In the genomic region with DNA sequence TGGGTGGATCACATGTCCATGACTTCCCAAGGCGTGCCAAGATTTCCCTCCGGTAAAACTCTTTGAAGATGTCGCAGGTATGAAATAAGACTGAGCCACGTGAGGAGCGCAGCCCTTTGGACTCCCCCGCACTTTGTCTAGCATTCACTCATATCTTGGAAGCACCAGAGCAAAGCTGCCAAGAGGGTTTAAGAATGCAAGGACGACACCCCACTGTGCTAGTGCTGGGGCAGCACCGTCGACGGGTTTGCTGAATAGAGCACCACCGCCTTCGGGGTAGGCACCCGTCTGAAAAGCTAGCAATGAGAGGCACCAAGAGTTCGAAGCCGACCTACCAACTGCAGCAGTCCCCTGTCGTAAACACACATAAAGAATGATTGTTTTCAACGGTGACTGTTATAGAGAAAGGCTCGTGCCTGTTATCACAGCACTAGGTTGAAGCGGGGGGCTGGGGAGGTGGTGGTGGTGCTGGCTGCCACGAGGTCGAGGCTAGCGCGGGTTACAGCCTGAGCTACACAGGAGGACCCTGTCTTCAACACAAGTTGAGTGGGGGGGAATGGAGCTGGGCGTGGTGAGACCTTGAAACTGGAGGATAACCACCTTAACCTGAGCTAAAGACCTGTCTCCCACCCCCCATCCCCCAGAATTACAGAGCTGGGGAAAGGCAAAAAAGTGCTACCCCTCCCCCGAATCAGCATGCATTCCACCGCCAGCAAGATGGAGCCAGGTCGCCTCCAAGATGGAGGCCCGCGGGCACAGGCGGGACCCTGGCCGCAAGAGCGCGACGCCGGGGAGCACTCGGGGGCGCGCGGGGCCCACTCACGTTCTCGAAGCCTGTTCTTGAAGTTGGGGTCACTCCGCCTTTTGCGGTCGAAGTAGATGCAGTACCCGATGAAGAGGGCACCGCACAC, we compare ENCODE assay signal across 8 mouse cellular contexts. TPM values are rescaled to one million over a fixed set of nuclear protein-coding genes. Genes with fewer than 3 reads are reported as not detected.
A peak's percentile ranks its signal among the peaks of the same experiment; 100 is the strongest.
DNase-seq lines count a peak whose midpoint lies in the region; ATAC-seq and TF ChIP-seq lines count a peak whose summit lies in the region.

No protein-coding gene starts in this region.

- peak overlapping the region; percentile 95 for H3K4me3 ChIP-seq in heart, embryonic 12.5 days
- H3K4me3 ChIP-seq in bone marrow macrophage, adult 2 months (ENCODE audit: insufficient read depth, low read length) = peak overlapping the region; percentile 98
- peak overlapping the region; percentile 72 for H3K4me3 ChIP-seq in embryonic fibroblast, embryonic 13.5 days (ENCODE audit: insufficient read depth, low read length)
- H3K4me3 ChIP-seq in hindbrain, embryonic 15.5 days = peak overlapping the region; percentile 94
- H3K4me3 ChIP-seq in midbrain, embryonic 14.5 days (replicated peaks; ENCODE audit: low read depth, low read length) = peak overlapping the region; percentile 80

- no peak for DNase-seq in heart, adult 18-20 months
- DNase-seq in left cerebral cortex, postnatal 36 days (ENCODE audit: low spot score in 2 of 2) = peak; percentile 26 to 43
- DNase-seq in midbrain, embryonic 14.5 days = peak; percentile 72
- DNase-seq in spleen, postnatal 4 days (ENCODE audit: low spot score in 2 of 2) = peak; percentile 25 to 72

- no peak for TF ChIP-seq POLR2A in bone marrow macrophage, adult 2 months (IDR thresholded peaks at IDR 0.05; ENCODE audit: borderline replicate concordance, low read depth, low read length)
- peak; percentile 15; the same call in 1 of the 2 replicates for TF ChIP-seq POLR2A in embryonic fibroblast, embryonic 13.5 days (IDR thresholded peaks at IDR 0.05; ENCODE audit: low read depth, low read length)

- no peaks in the 10 kb centered on the region for H3K27me3 ChIP-seq in heart, embryonic 12.5 days (replicated peaks)
- no peaks in the 10 kb centered on the region for H3K27me3 ChIP-seq in hindbrain, embryonic 15.5 days
- no peaks in the 10 kb centered on the region for H3K27me3 ChIP-seq in midbrain, embryonic 14.5 days (ENCODE audit: control insufficient read depth, insufficient read depth, low read length)

- no peak for TF ChIP-seq CTCF in bone marrow macrophage, adult 2 months (IDR thresholded peaks at IDR 0.05; ENCODE audit: low read depth, low read length)
- TF ChIP-seq CTCF in embryonic fibroblast, embryonic 13.5 days (IDR thresholded peaks at IDR 0.05; ENCODE audit: borderline replicate concordance, insufficient read depth, low read length) = no peak

- H3K36me3 ChIP-seq in heart, embryonic 12.5 days = peaks cover 14% of the 10 kb centered on the region
- peaks cover 15% of the 10 kb centered on the region for H3K36me3 ChIP-seq in hindbrain, embryonic 15.5 days
- peaks cover 15% of the 10 kb centered on the region for H3K36me3 ChIP-seq in midbrain, embryonic 14.5 days (ENCODE audit: control insufficient read depth, insufficient read depth, low read length)

- H3K27ac ChIP-seq in heart, embryonic 12.5 days (ENCODE audit: poor library complexity, severe bottlenecking) = peak overlapping the region; percentile 94
- peak overlapping the region; percentile 71 for H3K27ac ChIP-seq in bone marrow macrophage, adult 2 months (ENCODE audit: insufficient read depth, low read depth, low read length)
- H3K27ac ChIP-seq in embryonic fibroblast, embryonic 13.5 days (ENCODE audit: insufficient read depth, low read length) = peak overlapping the region; percentile 49
- peak overlapping the region; percentile 83 for H3K27ac ChIP-seq in hindbrain, embryonic 15.5 days (replicated peaks)
- H3K27ac ChIP-seq in midbrain, embryonic 14.5 days (replicated peaks; ENCODE audit: low read depth, low read length) = peak overlapping the region; percentile 79

- peaks cover 23% of the 10 kb centered on the region for H3K4me1 ChIP-seq in heart, embryonic 12.5 days (replicated peaks)
- H3K4me1 ChIP-seq in bone marrow macrophage, adult 2 months (ENCODE audit: control insufficient read depth, insufficient read depth, low read length) = peaks cover 19% of the 10 kb centered on the region
- H3K4me1 ChIP-seq in embryonic fibroblast, embryonic 13.5 days (ENCODE audit: control insufficient read depth, insufficient read depth, low read length) = peaks cover 6% of the 10 kb centered on the region
- H3K4me1 ChIP-seq in hindbrain, embryonic 15.5 days (replicated peaks) = peaks cover 33% of the 10 kb centered on the region
- H3K4me1 ChIP-seq in midbrain, embryonic 14.5 days (ENCODE audit: control insufficient read depth, insufficient read depth, low read length) = peaks cover 16% of the 10 kb centered on the region

- peak overlapping the region; percentile 77 for H3K4me2 ChIP-seq in heart, embryonic 12.5 days
- peak overlapping the region; percentile 98 for H3K4me2 ChIP-seq in hindbrain, embryonic 15.5 days
- peak overlapping the region; percentile 92 for H3K4me2 ChIP-seq in midbrain, embryonic 14.5 days (ENCODE audit: low read length)

- H3K9me3 ChIP-seq in heart, embryonic 12.5 days (replicated peaks) = no peaks in the 10 kb centered on the region
- no peaks in the 10 kb centered on the region for H3K9me3 ChIP-seq in hindbrain, embryonic 15.5 days
- no peaks in the 10 kb centered on the region for H3K9me3 ChIP-seq in midbrain, embryonic 14.5 days (ENCODE audit: control insufficient read depth, low read length)

- peak; percentile 71 for ATAC-seq in heart, embryonic 12.5 days (ENCODE audit: insufficient number of reproducible peaks, low FRiP score)
- ATAC-seq in hindbrain, embryonic 15.5 days (ENCODE audit: low FRiP score, low read depth) = peak; percentile 75
- ATAC-seq in midbrain, embryonic 14.5 days (ENCODE audit: low FRiP score, low TSS enrichment) = peak; percentile 71

- peak overlapping the region; percentile 97 for H3K9ac ChIP-seq in heart, embryonic 12.5 days
- H3K9ac ChIP-seq in hindbrain, embryonic 15.5 days = peak overlapping the region; percentile 87
- H3K9ac ChIP-seq in midbrain, embryonic 14.5 days (replicated peaks; ENCODE audit: low read length) = peak overlapping the region; percentile 84

- under 1% methylated on average over 46 of the region's 46 CpGs for WGBS in heart, embryonic 12.5 days
- under 1% methylated on average over 46 of the region's 46 CpGs for WGBS in hindbrain, embryonic 15.5 days
- WGBS in midbrain, embryonic 14.5 days = 1% methylated on average over 46 of the region's 46 CpGs

- intact Hi-C loops in left cerebral cortex, postnatal 36 days (cut with DNase I) = loop anchor here (2.0 kb wide), 1 partner anchor 26 kb away; the partner anchor contains the start of gene Rbm34

RNA-seq across cellular contexts. Expression of gene Tomm20, which starts 0.6 kb away (rescaled TPM):
- 211 TPM in 2 replicates for polyA plus RNA-seq in heart, embryonic 12.5 days (2016; fragmentation: Nextera tagmentation; extraction: Ambion mirVana)
- total RNA-seq in heart, adult 18-20 months (2021) = 10 to 100 TPM; 93.5 to 97.6 TPM
- 79.4 and 89.9 TPM in 2 replicates for polyA plus RNA-seq in bone marrow macrophage, adult 2 months (2012; ENCODE audit: insufficient read depth, insufficient read length, missing spikeins)
- 193 and 252 TPM in 2 replicates for polyA plus RNA-seq in embryonic fibroblast, embryonic 13.5 days (2011; ENCODE audit: insufficient read length, low read depth, missing spikeins)
- polyA plus RNA-seq in hindbrain, embryonic 15.5 days (2015; fragmentation: Nextera tagmentation; extraction: Ambion mirVana) = 196 and 200 TPM in 2 replicates
- 100 to 1,000 TPM; 186 to 201 TPM for total RNA-seq in left cerebral cortex, postnatal 36 days (2021)
- 205 and 220 TPM in 2 replicates for polyA plus RNA-seq in midbrain, embryonic 14.5 days (2014; fragmentation: Nextera tagmentation; extraction: Ambion mirVana)

RNA-seq across cellular contexts. Expression of gene Rbm34, which starts 25.8 kb away (rescaled TPM):
- 16.8 and 17.9 TPM in 2 replicates for polyA plus RNA-seq in heart, embryonic 12.5 days (2016; fragmentation: Nextera tagmentation; extraction: Ambion mirVana)
- total RNA-seq in heart, adult 18-20 months (2021) = 1 to 10 TPM; 3.3 to 4.2 TPM
- polyA plus RNA-seq in bone marrow macrophage, adult 2 months (2012; ENCODE audit: insufficient read depth, insufficient read length, missing spikeins) = 19.7 and 20.9 TPM in 2 replicates
- polyA plus RNA-seq in embryonic fibroblast, embryonic 13.5 days (2011; ENCODE audit: insufficient read length, low read depth, missing spikeins) = 20.9 and 21.3 TPM in 2 replicates
- 23.7 and 25.2 TPM in 2 replicates for polyA plus RNA-seq in hindbrain, embryonic 15.5 days (2015; fragmentation: Nextera tagmentation; extraction: Ambion mirVana)
- total RNA-seq in left cerebral cortex, postnatal 36 days (2021) = 10 to 100 TPM; 12.7 to 13.2 TPM
- 25.5 and 28.1 TPM in 2 replicates for polyA plus RNA-seq in midbrain, embryonic 14.5 days (2014; fragmentation: Nextera tagmentation; extraction: Ambion mirVana)

Comparison
In these comparisons a context has a peak if more than half of its experiments do, and no peak if none do; other contexts are left out.
1. DNase-seq: peak in left cerebral cortex, postnatal 36 days (2 of 2), midbrain, embryonic 14.5 days (single experiment) and spleen, postnatal 4 days (2 of 2); none in heart, adult 18-20 months (0 of 2).
2. Peak in every context shown above with its lines, with median percentiles within 50 percentile points of each other: ATAC-seq, H3K27ac ChIP-seq, H3K4me2 ChIP-seq, H3K4me3 ChIP-seq and H3K9ac ChIP-seq.